Mouse (Mus musculus) cerebellum, adult 2 months (tissue): ENCODE measurements around the gene Scn4b.

Experiments used
- CTCF ChIP-seq: fragments of 200-500 bp; IDR thresholded peaks from 2 replicates; pipeline ENCODE4 v1.5.1; 2011; ENCODE audit warnings: low read depth, mild to moderate bottlenecking, control low read depth, low read length, moderate library complexity, borderline replicate concordance; ENCODE audit not compliant: insufficient read depth
- POLR2A ChIP-seq: fragments of 200-500 bp; IDR thresholded peaks from 2 replicates; pipeline ENCODE4 v1.6.1; 2011; ENCODE audit warnings: low read length, control low read depth, borderline replicate concordance; ENCODE audit not compliant: insufficient read depth

GRCm38 (mm10) chr9:45097877-45098276 lies 40.3 kb upstream of the Scn4b start:
- TF ChIP-seq POLR2A (no peak), CTCF (no peak)
